Mouse (Mus musculus) midbrain, embryonic 15.5 days (tissue): ENCODE measurements around the gene Slc16a11. TPM values are rescaled to one million over a fixed set of nuclear protein-coding genes. Genes with fewer than 3 reads are reported as not detected.

Experiments used
- ATAC-seq: fragments of 200-750 bp; cut with Nextera tagmentation; replicated peaks from 2 replicates; pipeline ENCODE4 v1.8.0; 2017; ENCODE audit warnings: moderate TSS enrichment
- H3K27ac ChIP-seq: fragments of 300-500 bp; sonication (generic); 2 replicates; pipeline ENCODE4 v1.5.1; 2015; ENCODE audit warnings: mild to moderate bottlenecking, inconsistent platforms
- H3K27me3 ChIP-seq: fragments of 300-500 bp; sonication (generic); replicated peaks from 2 replicates; pipeline ENCODE4 v1.6.1; 2015; ENCODE audit warnings: inconsistent platforms
- H3K36me3 ChIP-seq: fragments of 300-500 bp; sonication (generic); replicated peaks from 2 replicates; pipeline ENCODE4 v1.6.1; 2015; ENCODE audit warnings: inconsistent platforms
- H3K4me1 ChIP-seq: fragments of 300-500 bp; sonication (generic); 2 replicates; pipeline ENCODE4 v1.6.1; 2015; ENCODE audit warnings: inconsistent platforms
- H3K4me2 ChIP-seq: fragments of 300-500 bp; sonication (generic); 2 replicates; pipeline ENCODE4 v1.6.1; 2015; ENCODE audit warnings: inconsistent platforms, mild to moderate bottlenecking, moderate library complexity
- H3K4me3 ChIP-seq: fragments of 300-500 bp; sonication (generic); 2 replicates; pipeline ENCODE4 v1.5.1; 2015; ENCODE audit warnings: mild to moderate bottlenecking, inconsistent platforms
- H3K9ac ChIP-seq: fragments of 300-500 bp; sonication (generic); 2 replicates; pipeline ENCODE4 v1.6.1; 2015; ENCODE audit warnings: mild to moderate bottlenecking, inconsistent platforms
- H3K9me3 ChIP-seq: fragments of 300-500 bp; sonication (generic); 2 replicates; pipeline ENCODE4 v1.6.1; 2016; ENCODE audit warnings: inconsistent platforms
- WGBS: fragments of 180-500 bp; shearing (Covaris S2); methylation state at CpG from one replicate; pipeline ENCODE4 v1.1.7; 2015; ENCODE audit warnings: mixed read lengths; 5-methylcytosine and 5-hydroxymethylcytosine counted together
- polyA plus RNA-seq: library from polyadenylated mRNA; unstranded; fragments of >200 nt; fragmentation: Nextera tagmentation; extraction: Ambion mirVana; gene quantifications from 2 replicates; pipeline ENCODE4 v1.2.1, GENCODE M21; 2015

Slc16a11 gene
- polyA plus RNA-seq, 1 experiment from 2014 or later, result 6.4 TPM

GRCm38 (mm10) chr11:70208778-70209388 is 3.7 kb upstream of the Slc16a11 start:
- H3K9ac ChIP-seq, result no peak overlapping the region
- no peak for ATAC-seq
- H3K27ac ChIP-seq, result no peak overlapping the region
- 85% methylated on average over 5 of the region's 5 CpGs for WGBS
- H3K4me2 ChIP-seq, result no peak overlapping the region
- H3K36me3 ChIP-seq, result no peaks in the 10 kb centered on the region
- H3K4me1 ChIP-seq, result peaks cover 13% of the 10 kb centered on the region
- no peaks in the 10 kb centered on the region for H3K9me3 ChIP-seq
- peaks cover 8% of the 10 kb centered on the region for H3K27me3 ChIP-seq
- no peak overlapping the region for H3K4me3 ChIP-seq

- WGBS, result 93% methylated on average over 2 of the region's 2 CpGs
Measured at GRCm38 (mm10) chr11:70210681-70211080, 1.9 kb upstream of the Slc16a11 start.

GRCm38 (mm10) chr11:70211972-70212371 is 580 bp upstream of the Slc16a11 start:
- H3K27ac ChIP-seq, result no peak overlapping the region
- ATAC-seq, result no peak
- peaks cover 35% of the 10 kb centered on the region for H3K27me3 ChIP-seq
- no peak overlapping the region for H3K4me3 ChIP-seq
- 69% methylated on average over 6 of the region's 6 CpGs for WGBS
- 0 out of 2 replicates have a peak, but pooled peaks cover under 1% of the 10 kb centered on the region for H3K36me3 ChIP-seq
- no peaks in the 10 kb centered on the region for H3K9me3 ChIP-seq
- H3K9ac ChIP-seq, result no peak overlapping the region
- no peak overlapping the region for H3K4me2 ChIP-seq
- peaks cover 26% of the 10 kb centered on the region for H3K4me1 ChIP-seq

More at GRCm38 (mm10) chr11:70210681-70211080, 1.9 kb upstream of the Slc16a11 start:
- Histone ChIP-seq H3K4me2 (no peak overlapping the region), H3K9me3 (no peaks in the 10 kb centered on the region), H3K27ac (no peak overlapping the region), H3K4me1 (peaks cover 25% of the 10 kb centered on the region), H3K4me3 (no peak overlapping the region), H3K27me3 (peaks cover 23% of the 10 kb centered on the region), H3K9ac (no peak overlapping the region), H3K36me3 (no peaks in the 10 kb centered on the region)
- ATAC-seq, result no peak

- Histone ChIP-seq H3K36me3 (0 out of 2 replicates have a peak, but pooled peaks cover 6% of the 10 kb centered on the region), H3K4me1 (peaks cover 26% of the 10 kb centered on the region), H3K4me2 (peak overlapping the region; percentile 59; the same call in 1 of the 2 replicates), H3K9me3 (no peaks in the 10 kb centered on the region), H3K27ac (no peak overlapping the region), H3K9ac (no peak overlapping the region), H3K4me3 (no peak overlapping the region), H3K27me3 (peaks cover 38% of the 10 kb centered on the region)
- 15% methylated on average over 9 of the region's 9 CpGs for WGBS
- no peak for ATAC-seq
Measured at GRCm38 (mm10) chr11:70212896-70213295, 344 bp downstream of the Slc16a11 start.

- peak; percentile 41; the same call in 1 of the 2 replicates for ATAC-seq
- peaks cover 32% of the 10 kb centered on the region for H3K4me1 ChIP-seq
- H3K27me3 ChIP-seq, result peaks cover 38% of the 10 kb centered on the region
- H3K9ac ChIP-seq, result peak overlapping the region; percentile 27
- H3K27ac ChIP-seq, result no peak overlapping the region
- 0 out of 2 replicates have a peak, but pooled peaks cover 6% of the 10 kb centered on the region for H3K36me3 ChIP-seq
- no peaks in the 10 kb centered on the region for H3K9me3 ChIP-seq
- 6% methylated on average over 24 of the region's 26 CpGs for WGBS
- peak overlapping the region; percentile 59 for H3K4me2 ChIP-seq
- H3K4me3 ChIP-seq, result peak overlapping the region; percentile 33
Measured at GRCm38 (mm10) chr11:70213736-70214135, 1.2 kb downstream of the Slc16a11 start.

GRCm38 (mm10) chr11:70214191-70214855 is 1.8 kb downstream of the Slc16a11 start:
- WGBS, result under 1% methylated on average over 46 of the region's 46 CpGs
- Histone ChIP-seq H3K4me1 (peaks cover 37% of the 10 kb centered on the region), H3K4me2 (peak overlapping the region; percentile 59), H3K27ac (no peak overlapping the region), H3K36me3 (0 out of 2 replicates have a peak, but pooled peaks cover 6% of the 10 kb centered on the region), H3K9ac (peak overlapping the region; percentile 27), H3K27me3 (peaks cover 38% of the 10 kb centered on the region), H3K4me3 (peak overlapping the region; percentile 33), H3K9me3 (no peaks in the 10 kb centered on the region)
- ATAC-seq, result peak; percentile 55

- H3K27me3 ChIP-seq, result peaks cover 38% of the 10 kb centered on the region
- 5% methylated on average over 18 of the region's 18 CpGs for WGBS
- peaks cover 43% of the 10 kb centered on the region for H3K4me1 ChIP-seq
- H3K9me3 ChIP-seq, result no peaks in the 10 kb centered on the region
- H3K4me2 ChIP-seq, result peak overlapping the region; percentile 59
- H3K36me3 ChIP-seq, result 0 out of 2 replicates have a peak, but pooled peaks cover 6% of the 10 kb centered on the region
- ATAC-seq, result no peak
- peak overlapping the region; percentile 33 for H3K4me3 ChIP-seq
- no peak overlapping the region for H3K9ac ChIP-seq
- H3K27ac ChIP-seq, result no peak overlapping the region
Measured at GRCm38 (mm10) chr11:70214856-70215209, 2.3 kb downstream of the Slc16a11 start.

GRCm38 (mm10) chr11:70215301-70215700 is 2.7 kb downstream of the Slc16a11 start:
- no peak for ATAC-seq
- WGBS, result 8% methylated on average over 22 of the region's 22 CpGs
- Histone ChIP-seq H3K9me3 (no peaks in the 10 kb centered on the region), H3K4me3 (no peak overlapping the region), H3K9ac (no peak overlapping the region), H3K27me3 (peaks cover 38% of the 10 kb centered on the region), H3K4me1 (peaks cover 47% of the 10 kb centered on the region), H3K27ac (no peak overlapping the region), H3K36me3 (0 out of 2 replicates have a peak, but pooled peaks cover 6% of the 10 kb centered on the region), H3K4me2 (peak overlapping the region; percentile 59; the same call in 1 of the 2 replicates)

- no peak overlapping the region for H3K27ac ChIP-seq
- H3K4me2 ChIP-seq, result no peak overlapping the region
- no peak for ATAC-seq
- H3K36me3 ChIP-seq, result 0 out of 2 replicates have a peak, but pooled peaks cover 6% of the 10 kb centered on the region
- H3K9ac ChIP-seq, result no peak overlapping the region
- H3K9me3 ChIP-seq, result no peaks in the 10 kb centered on the region
- 48% methylated on average over 3 of the region's 3 CpGs for WGBS
- no peak overlapping the region for H3K4me3 ChIP-seq
- peaks cover 48% of the 10 kb centered on the region for H3K4me1 ChIP-seq
- peaks cover 38% of the 10 kb centered on the region for H3K27me3 ChIP-seq
Measured at GRCm38 (mm10) chr11:70216103-70216502, 3.6 kb downstream of the Slc16a11 start.

GRCm38 (mm10) chr11:70218039-70218438 is 5.5 kb downstream of the Slc16a11 start:
- H3K36me3 ChIP-seq, result 0 out of 2 replicates have a peak, but pooled peaks cover 6% of the 10 kb centered on the region
- no peaks in the 10 kb centered on the region for H3K9me3 ChIP-seq
- peaks cover 34% of the 10 kb centered on the region for H3K27me3 ChIP-seq
- H3K27ac ChIP-seq, result no peak overlapping the region
- ATAC-seq, result no peak
- WGBS, result 92% methylated on average over 4 of the region's 4 CpGs
- H3K9ac ChIP-seq, result no peak overlapping the region
- no peak overlapping the region for H3K4me3 ChIP-seq
- no peak overlapping the region for H3K4me2 ChIP-seq
- H3K4me1 ChIP-seq, result peaks cover 54% of the 10 kb centered on the region

GRCm38 (mm10) chr11:70218741-70219470 is 6.4 kb downstream of the Slc16a11 start:
- no peak overlapping the region for H3K9ac ChIP-seq
- H3K27ac ChIP-seq, result no peak overlapping the region
- no peak for ATAC-seq
- H3K4me3 ChIP-seq, result peak overlapping the region; percentile 58
- 88% methylated on average over 15 of the region's 15 CpGs for WGBS
- 0 out of 2 replicates have a peak, but pooled peaks cover 6% of the 10 kb centered on the region for H3K36me3 ChIP-seq
- peaks cover 30% of the 10 kb centered on the region for H3K27me3 ChIP-seq
- peak overlapping the region; percentile 88 for H3K4me2 ChIP-seq
- no peaks in the 10 kb centered on the region for H3K9me3 ChIP-seq
- H3K4me1 ChIP-seq, result peaks cover 46% of the 10 kb centered on the region

GRCm38 (mm10) chr11:70219873-70220272 is 7.3 kb downstream of the Slc16a11 start:
- Histone ChIP-seq H3K4me3 (peak overlapping the region; percentile 58), H3K9ac (peak overlapping the region; percentile 78), H3K4me1 (peaks cover 37% of the 10 kb centered on the region), H3K4me2 (peak overlapping the region; percentile 88), H3K9me3 (no peaks in the 10 kb centered on the region), H3K36me3 (0 out of 2 replicates have a peak, but pooled peaks cover 6% of the 10 kb centered on the region), H3K27ac (peak overlapping the region; percentile 89), H3K27me3 (peaks cover 24% of the 10 kb centered on the region)
- 52% methylated on average over 7 of the region's 7 CpGs for WGBS
- ATAC-seq, result no peak
